ENCODE assay signal across 18 mouse cellular contexts in the genomic region with DNA sequence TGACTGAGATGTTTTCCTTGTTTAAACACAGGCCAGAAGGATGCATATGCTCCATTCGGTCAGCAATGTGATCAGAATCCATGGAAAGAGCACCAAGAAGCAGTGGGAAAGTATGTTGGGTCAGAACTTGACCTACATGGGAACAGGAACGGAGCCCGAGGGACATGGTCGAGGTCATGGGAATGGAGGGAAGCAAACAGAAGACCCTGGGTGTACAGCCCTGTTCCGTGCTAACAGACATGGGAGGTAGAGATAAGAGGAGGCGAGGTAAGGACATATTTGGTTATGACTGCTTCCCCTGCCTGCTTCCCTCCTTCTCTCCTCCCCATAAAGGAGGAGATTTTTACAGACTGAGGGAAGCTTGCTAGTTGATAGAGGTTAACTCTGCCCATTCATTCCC. TPM values are rescaled to one million over a fixed set of nuclear protein-coding genes. Genes with fewer than 3 reads are reported as not detected.
A peak's percentile ranks its signal among the peaks of the same experiment; 100 is the strongest.
DNase-seq lines count a peak whose midpoint lies in the region; ATAC-seq lines count a peak whose summit lies in the region.
"Had no signal": no experiment of that assay in that cellular context is flagged by ENCODE, and none has a peak within 500 bp of the region (broad histone marks: within the 10 kb centered on the region; RNA-seq: fewer than 3 reads in every experiment).

No protein-coding gene starts in this region.

- no peak overlapping the region for H3K4me3 ChIP-seq in heart, embryonic 12.5 days
- H3K4me3 ChIP-seq in lung, embryonic 16.5 days (ENCODE audit: low read length), result no peak overlapping the region
- H3K4me3 ChIP-seq: embryonic facial prominence, embryonic 10.5 days; forebrain, embryonic 13.5 days; hindbrain, embryonic 15.5 days had no signal

- intact Hi-C loops in heart, postnatal 10 days (cut with DNase I), result loop anchor here (5.0 kb wide), 1 partner anchor 50 kb away; no protein-coding TSS in a partner anchor
- intact Hi-C loops in heart, postnatal 36 days (cut with DNase I), result no loop called here

- ATAC-seq in heart, embryonic 12.5 days (ENCODE audit: insufficient number of reproducible peaks, low FRiP score), result no peak
- ATAC-seq in lung, embryonic 16.5 days (ENCODE audit: low read depth), result no peak
- ATAC-seq: forebrain, embryonic 13.5 days; forebrain, postnatal 0 days; intestine, embryonic 16.5 days had no signal

- H3K27me3 ChIP-seq in heart, embryonic 12.5 days (replicated peaks), result no peaks in the 10 kb centered on the region
- H3K27me3 ChIP-seq in lung, embryonic 16.5 days (ENCODE audit: control insufficient read depth, insufficient read depth, low read depth, low read length), result no peaks in the 10 kb centered on the region
- H3K27me3 ChIP-seq: forebrain, embryonic 13.5 days; hindbrain, embryonic 15.5 days had no signal

- H3K9me3 ChIP-seq in heart, embryonic 12.5 days (replicated peaks), result no peaks in the 10 kb centered on the region
- H3K9me3 ChIP-seq in lung, embryonic 16.5 days (ENCODE audit: control insufficient read depth, low read length), result no peaks in the 10 kb centered on the region
- H3K9me3 ChIP-seq: embryonic facial prominence, embryonic 10.5 days; forebrain, embryonic 13.5 days; hindbrain, embryonic 15.5 days had no signal

- peaks cover 12% of the 10 kb centered on the region for H3K4me1 ChIP-seq in heart, embryonic 12.5 days (replicated peaks)
- H3K4me1 ChIP-seq in lung, embryonic 16.5 days (replicated peaks; ENCODE audit: control insufficient read depth, insufficient read depth, low read length), result peaks cover 19% of the 10 kb centered on the region
- H3K4me1 ChIP-seq: forebrain, embryonic 13.5 days; hindbrain, embryonic 15.5 days had no signal

- H3K4me2 ChIP-seq in heart, embryonic 12.5 days, result no peak overlapping the region
- no peak overlapping the region for H3K4me2 ChIP-seq in lung, embryonic 16.5 days (ENCODE audit: low read depth, low read length)
- H3K4me2 ChIP-seq: forebrain, embryonic 13.5 days; hindbrain, embryonic 15.5 days had no signal

- H3K9ac ChIP-seq in heart, embryonic 12.5 days, result no peak overlapping the region
- no peak overlapping the region for H3K9ac ChIP-seq in lung, embryonic 16.5 days (ENCODE audit: low read length)
- H3K9ac ChIP-seq: forebrain, embryonic 13.5 days; forebrain, postnatal 0 days; hindbrain, embryonic 15.5 days had no signal

- 52% methylated on average over 6 of the region's 6 CpGs for WGBS in heart, embryonic 12.5 days
- 66% methylated on average over 6 of the region's 6 CpGs for WGBS in lung, embryonic 16.5 days

- DNase-seq in heart, adult 11 months, result peak; percentile 97
- DNase-seq in heart, postnatal 10 days, result no peak
- no peak for DNase-seq in heart, postnatal 36 days
- DNase-seq in lung, postnatal 4 days, result no peak
- DNase-seq in MEL-GATA-1-ER (ENCODE audit: extremely low read depth, low read depth), result peak; percentile 56
- DNase-seq in urinary bladder, postnatal 14 days (ENCODE audit: low spot score), result no peak
- DNase-seq: adrenal gland, adult 2 months; adrenal gland, postnatal 25 days; cerebellum, adult 2 months; cerebellum, postnatal 10 days; forebrain, postnatal 0 days; gastrocnemius, postnatal 36 days had no signal

- 0 out of 2 replicates have a peak overlapping the region, but pooled peaks have one; percentile 0 for H3K27ac ChIP-seq in heart, embryonic 12.5 days (ENCODE audit: poor library complexity, severe bottlenecking)
- H3K27ac ChIP-seq in lung, embryonic 16.5 days (ENCODE audit: low read length), result peak overlapping the region; percentile 38
- H3K27ac ChIP-seq: embryonic facial prominence, embryonic 10.5 days; forebrain, embryonic 13.5 days; hindbrain, embryonic 15.5 days had no signal

- H3K36me3 ChIP-seq in heart, embryonic 12.5 days, result no peaks in the 10 kb centered on the region
- H3K36me3 ChIP-seq in lung, embryonic 16.5 days (ENCODE audit: control insufficient read depth, insufficient read depth, low read length), result no peaks in the 10 kb centered on the region
- H3K36me3 ChIP-seq: embryonic facial prominence, embryonic 10.5 days; hindbrain, embryonic 15.5 days had no signal

RNA-seq across cellular contexts. Expression of gene Errfi1, which starts 21.8 kb away (rescaled TPM):
- total RNA-seq in heart, postnatal 10 days (2021), result 10 to 100 TPM; 22.0 to 26.6 TPM
- 14.0 and 16.5 TPM in 2 replicates for polyA plus RNA-seq in heart, embryonic 12.5 days (2016; fragmentation: Nextera tagmentation; extraction: Ambion mirVana)
- 10 to 100 TPM; 13.7 to 19.6 TPM for total RNA-seq in heart, postnatal 36 days (2021)
- 44.3 and 46.3 TPM in 2 replicates for polyA plus RNA-seq in lung, embryonic 16.5 days (2015; fragmentation: Nextera tagmentation; extraction: Ambion mirVana)

Comparison
In these comparisons a context has a peak if more than half of its experiments do, and no peak if none do; other contexts are left out.
1. DNase-seq: peak in heart, adult 11 months (single experiment) and MEL-GATA-1-ER (single experiment); none in heart, postnatal 10 days (0 of 2), heart, postnatal 36 days (0 of 2), lung, postnatal 4 days (0 of 2) and urinary bladder, postnatal 14 days (single experiment).